Mouse (Mus musculus): Measurements from ENCODE around the gene Wwox. TPM values are rescaled to one million over a fixed set of nuclear protein-coding genes. Genes with fewer than 3 reads are reported as not detected.

Wwox gene
- polyA plus RNA-seq, 1 experiment from 2014 or later = 13.8 TPM

- Histone ChIP-seq H3K27me3 (ENCODE audit: control insufficient read depth, insufficient read depth, low read length) (no peaks in the 10 kb centered on the region), H3K9me3 (ENCODE audit: control insufficient read depth, low read length) (no peaks in the 10 kb centered on the region), H3K36me3 (ENCODE audit: control insufficient read depth, insufficient read depth, low read length) (no peaks in the 10 kb centered on the region), H3K4me1 (replicated peaks; ENCODE audit: control insufficient read depth, insufficient read depth, low read length) (peaks cover 4% of the 10 kb centered on the region; the same call in 1 of the 2 replicates), H3K27ac (ENCODE audit: low read depth, low read length) (no peak overlapping the region), H3K4me3 (ENCODE audit: low read depth, low read length) (no peak overlapping the region), H3K9ac (ENCODE audit: low read length) (no peak overlapping the region), H3K4me2 (ENCODE audit: low read depth, low read length, severe bottlenecking) (no peak overlapping the region)
- DNase-seq (ENCODE audit: low spot score) (no peak), ATAC-seq (replicated peaks; ENCODE audit: low FRiP score) (no peak)
- WGBS = 93% methylated on average over 3 of the region's 3 CpGs
These were observed 565.6 kb downstream of the Wwox start for GRCm38 (mm10) chr8:115005021-115005420.

GRCm38 (mm10) chr8:115006561-115006960 is 567.1 kb downstream of the Wwox start:
- DNase-seq (ENCODE audit: low spot score) (no peak), ATAC-seq (replicated peaks; ENCODE audit: low FRiP score) (no peak)
- H3K9me3 ChIP-seq (ENCODE audit: control insufficient read depth, low read length) = no peaks in the 10 kb centered on the region
- 33% methylated on average over 8 of the region's 8 CpGs for WGBS
- H3K36me3 ChIP-seq (ENCODE audit: control insufficient read depth, insufficient read depth, low read length) = no peaks in the 10 kb centered on the region
- no peaks in the 10 kb centered on the region for H3K27me3 ChIP-seq (ENCODE audit: control insufficient read depth, insufficient read depth, low read length)
- no peak overlapping the region for H3K4me2 ChIP-seq (ENCODE audit: low read depth, low read length, severe bottlenecking)
- H3K9ac ChIP-seq (ENCODE audit: low read length) = no peak overlapping the region; the same call in 1 of the 2 replicates
- H3K4me3 ChIP-seq (ENCODE audit: low read depth, low read length) = no peak overlapping the region
- H3K27ac ChIP-seq (ENCODE audit: low read depth, low read length) = no peak overlapping the region
- peaks cover 10% of the 10 kb centered on the region; the same call in 1 of the 2 replicates for H3K4me1 ChIP-seq (replicated peaks; ENCODE audit: control insufficient read depth, insufficient read depth, low read length)

DNA sequence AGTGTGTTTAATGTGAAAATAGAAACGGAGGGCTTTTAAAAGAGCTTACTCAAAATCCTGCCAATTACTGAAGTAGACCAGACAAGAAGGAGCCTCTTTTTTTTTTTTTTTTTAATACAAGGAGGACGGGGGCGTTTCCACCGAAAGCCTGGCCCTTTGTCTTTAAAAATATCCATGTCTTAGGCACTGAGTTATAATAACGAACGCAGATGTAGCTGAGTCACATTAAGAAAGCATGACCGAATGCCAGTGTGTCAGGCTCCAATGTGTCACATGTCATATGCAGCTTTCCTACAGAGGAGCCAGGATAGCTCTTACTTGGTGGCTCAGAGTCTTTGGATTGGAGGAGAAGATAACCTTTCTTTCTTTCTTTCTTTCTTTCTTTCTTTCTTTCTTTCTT is 567.8 kb downstream of the Wwox start:
- DNase-seq (ENCODE audit: low spot score) (no peak), ATAC-seq (replicated peaks; ENCODE audit: low FRiP score) (no peak)
- Histone ChIP-seq H3K9me3 (ENCODE audit: control insufficient read depth, low read length) (no peaks in the 10 kb centered on the region), H3K27me3 (ENCODE audit: control insufficient read depth, insufficient read depth, low read length) (no peaks in the 10 kb centered on the region), H3K4me3 (ENCODE audit: low read depth, low read length) (no peak overlapping the region), H3K27ac (ENCODE audit: low read depth, low read length) (no peak overlapping the region), H3K4me1 (replicated peaks; ENCODE audit: control insufficient read depth, insufficient read depth, low read length) (peaks cover 10% of the 10 kb centered on the region; the same call in 1 of the 2 replicates), H3K36me3 (ENCODE audit: control insufficient read depth, insufficient read depth, low read length) (no peaks in the 10 kb centered on the region), H3K4me2 (ENCODE audit: low read depth, low read length, severe bottlenecking) (no peak overlapping the region), H3K9ac (ENCODE audit: low read length) (no peak overlapping the region)
- WGBS = 41% methylated on average over 7 of the region's 7 CpGs

DNA sequence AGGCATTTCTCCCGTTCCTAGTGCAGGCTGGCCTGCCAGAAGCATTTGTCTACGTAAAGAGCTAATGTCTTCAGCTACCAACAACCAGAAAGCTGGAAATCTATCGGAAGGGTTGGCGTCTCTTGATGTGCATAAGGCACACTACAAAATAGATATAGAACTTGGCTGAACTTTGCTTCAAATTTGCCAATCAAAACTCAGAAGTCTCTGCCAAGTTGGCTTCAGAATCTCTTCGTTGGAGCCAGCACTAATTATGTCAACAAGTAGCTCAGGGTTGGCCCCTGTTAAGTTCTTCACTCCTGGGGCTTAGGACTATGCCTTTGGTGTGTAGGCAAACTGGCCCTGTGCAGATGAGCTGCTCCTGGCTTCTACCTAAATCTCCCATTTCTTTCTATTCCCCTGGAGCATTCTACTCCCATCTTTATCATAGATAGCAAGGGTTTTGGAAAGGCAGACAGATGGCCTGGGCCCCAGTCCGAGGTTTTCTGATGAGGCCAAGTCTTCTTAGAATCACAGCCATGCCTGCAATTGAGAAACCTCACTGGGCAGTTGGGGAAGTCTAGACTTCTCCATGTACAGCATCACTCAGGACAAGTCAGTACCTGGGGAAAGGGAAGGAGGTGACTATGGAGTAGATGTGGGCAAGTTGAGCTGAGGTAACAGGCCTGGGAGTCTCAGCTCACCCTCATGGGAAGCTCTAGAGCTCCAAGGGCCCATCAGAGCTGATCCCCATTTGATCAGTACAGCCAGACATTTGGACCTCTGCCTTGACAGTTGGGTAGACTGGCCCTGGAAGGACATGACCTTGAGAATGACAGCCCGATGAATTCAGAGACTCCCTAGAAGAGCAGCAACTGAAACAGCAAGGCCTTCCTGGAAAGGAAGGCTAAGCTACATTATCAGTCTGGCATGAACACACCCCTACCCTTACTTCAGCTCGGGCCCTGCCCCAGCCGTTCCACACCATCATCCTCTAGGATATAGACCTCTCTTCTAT is 569.5 kb downstream of the Wwox start:
- no peaks in the 10 kb centered on the region for H3K27me3 ChIP-seq (ENCODE audit: control insufficient read depth, insufficient read depth, low read length)
- no peak for DNase-seq (ENCODE audit: low spot score)

GRCm38 (mm10) chr8:115009897-115010768 is 570.7 kb downstream of the Wwox start:
- DNase-seq (ENCODE audit: low spot score) = no peak
- Histone ChIP-seq H3K9ac (ENCODE audit: low read length) (no peak overlapping the region), H3K27me3 (ENCODE audit: control insufficient read depth, insufficient read depth, low read length) (no peaks in the 10 kb centered on the region), H3K4me1 (replicated peaks; ENCODE audit: control insufficient read depth, insufficient read depth, low read length) (peaks cover 10% of the 10 kb centered on the region; the same call in 1 of the 2 replicates), H3K4me3 (ENCODE audit: low read depth, low read length) (no peak overlapping the region), H3K4me2 (ENCODE audit: low read depth, low read length, severe bottlenecking) (0 out of 2 replicates have a peak overlapping the region, but pooled peaks have one; percentile 8), H3K27ac (ENCODE audit: low read depth, low read length) (no peak overlapping the region), H3K36me3 (ENCODE audit: control insufficient read depth, insufficient read depth, low read length) (no peaks in the 10 kb centered on the region), H3K9me3 (ENCODE audit: control insufficient read depth, low read length) (no peaks in the 10 kb centered on the region)
- WGBS = 16% methylated on average over 9 of the region's 9 CpGs
- no peak for ATAC-seq (replicated peaks; ENCODE audit: low FRiP score)

More for the DNA sequence above, 569.5 kb downstream of the Wwox start:
- Histone ChIP-seq H3K27ac (ENCODE audit: low read depth, low read length) (no peak overlapping the region), H3K9ac (ENCODE audit: low read length) (no peak overlapping the region), H3K4me2 (ENCODE audit: low read depth, low read length, severe bottlenecking) (no peak overlapping the region), H3K36me3 (ENCODE audit: control insufficient read depth, insufficient read depth, low read length) (no peaks in the 10 kb centered on the region), H3K4me3 (ENCODE audit: low read depth, low read length) (no peak overlapping the region), H3K4me1 (replicated peaks; ENCODE audit: control insufficient read depth, insufficient read depth, low read length) (peaks cover 10% of the 10 kb centered on the region; the same call in 1 of the 2 replicates), H3K9me3 (ENCODE audit: control insufficient read depth, low read length) (no peaks in the 10 kb centered on the region)
- 90% methylated on average over 9 of the region's 9 CpGs for WGBS
- no peak for ATAC-seq (replicated peaks; ENCODE audit: low FRiP score)

GRCm38 (mm10) chr8:115010769-115011073 is 571.3 kb downstream of the Wwox start:
- DNase-seq (ENCODE audit: low spot score) (no peak), ATAC-seq (replicated peaks; ENCODE audit: low FRiP score) (no peak)
- Histone ChIP-seq H3K36me3 (ENCODE audit: control insufficient read depth, insufficient read depth, low read length) (no peaks in the 10 kb centered on the region), H3K27ac (ENCODE audit: low read depth, low read length) (no peak overlapping the region), H3K9me3 (ENCODE audit: control insufficient read depth, low read length) (no peaks in the 10 kb centered on the region), H3K9ac (ENCODE audit: low read length) (no peak overlapping the region), H3K27me3 (ENCODE audit: control insufficient read depth, insufficient read depth, low read length) (no peaks in the 10 kb centered on the region), H3K4me2 (ENCODE audit: low read depth, low read length, severe bottlenecking) (0 out of 2 replicates have a peak overlapping the region, but pooled peaks have one; percentile 8), H3K4me1 (replicated peaks; ENCODE audit: control insufficient read depth, insufficient read depth, low read length) (peaks cover 10% of the 10 kb centered on the region; the same call in 1 of the 2 replicates), H3K4me3 (ENCODE audit: low read depth, low read length) (no peak overlapping the region)
- WGBS = 13% methylated on average over 9 of the region's 9 CpGs

- 61% methylated on average over 15 of the region's 15 CpGs for WGBS
- H3K36me3 ChIP-seq (ENCODE audit: control insufficient read depth, insufficient read depth, low read length) = no peaks in the 10 kb centered on the region
- H3K4me2 ChIP-seq (ENCODE audit: low read depth, low read length, severe bottlenecking) = no peak overlapping the region
- no peak overlapping the region for H3K27ac ChIP-seq (ENCODE audit: low read depth, low read length)
- no peak overlapping the region for H3K9ac ChIP-seq (ENCODE audit: low read length)
- ATAC-seq (replicated peaks; ENCODE audit: low FRiP score) = no peak
- no peaks in the 10 kb centered on the region for H3K9me3 ChIP-seq (ENCODE audit: control insufficient read depth, low read length)
- no peaks in the 10 kb centered on the region for H3K27me3 ChIP-seq (ENCODE audit: control insufficient read depth, insufficient read depth, low read length)
- no peak for DNase-seq (ENCODE audit: low spot score)
- H3K4me1 ChIP-seq (replicated peaks; ENCODE audit: control insufficient read depth, insufficient read depth, low read length) = no peaks in the 10 kb centered on the region; the same call in 1 of the 2 replicates
- no peak overlapping the region for H3K4me3 ChIP-seq (ENCODE audit: low read depth, low read length)
These were observed 580.2 kb downstream of the Wwox start for GRCm38 (mm10) chr8:115019661-115020060.

- Histone ChIP-seq H3K36me3 (ENCODE audit: control insufficient read depth, insufficient read depth, low read length) (no peaks in the 10 kb centered on the region), H3K9ac (ENCODE audit: low read length) (no peak overlapping the region), H3K9me3 (ENCODE audit: control insufficient read depth, low read length) (no peaks in the 10 kb centered on the region), H3K4me3 (ENCODE audit: low read depth, low read length) (no peak overlapping the region), H3K27ac (ENCODE audit: low read depth, low read length) (no peak overlapping the region), H3K4me2 (ENCODE audit: low read depth, low read length, severe bottlenecking) (no peak overlapping the region), H3K4me1 (replicated peaks; ENCODE audit: control insufficient read depth, insufficient read depth, low read length) (no peaks in the 10 kb centered on the region; the same call in 1 of the 2 replicates), H3K27me3 (ENCODE audit: control insufficient read depth, insufficient read depth, low read length) (no peaks in the 10 kb centered on the region)
- WGBS = 89% methylated on average over 8 of the region's 8 CpGs
- ATAC-seq (replicated peaks; ENCODE audit: low FRiP score) (no peak), DNase-seq (ENCODE audit: low spot score) (no peak)
These were observed 582.3 kb downstream of the Wwox start for GRCm38 (mm10) chr8:115021731-115022130.
